Mouse (Mus musculus): Measurements from ENCODE around the gene BC025920. TPM values are rescaled to one million over a fixed set of nuclear protein-coding genes. Genes with fewer than 3 reads are reported as not detected.

Gene BC025920
- total RNA-seq (2023), result 2.7 to 4.5 TPM (median 3.1 TPM) in 4 replicates

GRCm38 (mm10) chr10:81605974-81606751, at the start of gene BC025920:
Gene BC025920 (plus strand): TSS chr10:81606270.

GRCm38 (mm10) chr10:81559163-81559626, 46.9 kb upstream of the BC025920 start, which contains the start of gene Aes:
Gene Aes (plus strand): TSS chr10:81559488.

GRCm38 (mm10) chr10:81574081-81575056, 31.7 kb upstream of the BC025920 start, which contains the start of gene Tle2:
Gene Tle2 (plus strand): TSS chr10:81574561.

GRCm38 (mm10) chr10:81600738-81601203, 5.3 kb upstream of the BC025920 start, which contains the start of gene Tle6:
Gene Tle6 (minus strand): TSS chr10:81601073.

GRCm38 (mm10) chr10:81626994-81627835, 21.1 kb downstream of the BC025920 start, which contains the start of gene Sirt6:
Gene Sirt6 (minus strand): TSS chr10:81627797.

GRCm38 (mm10) chr10:81628390-81628789, 22.3 kb downstream of the BC025920 start, which contains the start of gene Ankrd24:
Gene Ankrd24 (plus strand): TSS chr10:81628540.

GRCm38 (mm10) chr10:81648803-81649775, 43.0 kb downstream of the BC025920 start, which contains the start of gene Gm10778:
Gene Gm10778 (plus strand): TSS chr10:81649059.

Other genes starting within 250 kb of the BC025920 start
- gene Mfsd12, start 248.8 kb upstream of the BC025920 start, total RNA-seq (2023), result 8.7 to 13.6 TPM (median 9.9 TPM) in 4 replicates
- gene 4930404N11Rik, start 240.5 kb upstream of the BC025920 start, total RNA-seq (2023), result 5.0 to 8.0 TPM (median 6.8 TPM) in 4 replicates
- gene Fzr1, start 227.8 kb upstream of the BC025920 start, total RNA-seq (2023), result 41.9 to 52.4 TPM (median 51.6 TPM) in 4 replicates
- 37.0 to 49.1 TPM (median 44.0 TPM) in 4 replicates for gene Dohh, start 221.8 kb upstream of the BC025920 start, total RNA-seq (2023)
- gene Gm48551, start 221.8 kb upstream of the BC025920 start, total RNA-seq (2023), result 1.4 to 3.0 TPM (median 2.2 TPM) in 4 replicates
- gene Gm48552, start 217.3 kb upstream of the BC025920 start, total RNA-seq (2023), result 2.3 to 8.8 TPM (median 6.4 TPM) in 4 replicates
- gene Smim24, start 213.2 kb upstream of the BC025920 start, total RNA-seq (2023), result 4.3 to 8.4 TPM (median 7.4 TPM) in 4 replicates
- gene Nfic, start 150.6 kb upstream of the BC025920 start, total RNA-seq (2023), result 18.3 to 24.4 TPM (median 19.5 TPM) in 4 replicates
- gene Celf5, start 123.6 kb upstream of the BC025920 start, total RNA-seq (2023), result not detected in 4 replicates
- gene Ncln, start 109.9 kb upstream of the BC025920 start, total RNA-seq (2023), result 99.6 to 113 TPM (median 106 TPM) in 4 replicates
- 48.2 to 59.1 TPM (median 54.6 TPM) in 4 replicates for gene S1pr4, start 106.1 kb upstream of the BC025920 start, total RNA-seq (2023)
- 5.1 to 6.6 TPM (median 5.9 TPM) in 4 replicates for gene Gna15, start 82.0 kb upstream of the BC025920 start, total RNA-seq (2023)
- gene Gna11, start 61.1 kb upstream of the BC025920 start, total RNA-seq (2023), result 24.1 to 34.4 TPM (median 29.1 TPM) in 4 replicates
- gene Aes, start 46.8 kb upstream of the BC025920 start, total RNA-seq (2023), result 294 to 321 TPM (median 315 TPM) in 4 replicates
- 2.8 to 6.0 TPM (median 4.1 TPM) in 4 replicates for gene Tle2, start 31.7 kb upstream of the BC025920 start, total RNA-seq (2023)
- gene Tle6, start 5.2 kb upstream of the BC025920 start, total RNA-seq (2023), result 2.2 to 2.5 TPM in 2 of 4 replicates, not detected in the others
- gene Sirt6, start 21.5 kb downstream of the BC025920 start, total RNA-seq (2023), result 18.6 to 23.1 TPM (median 19.3 TPM) in 4 replicates
- gene Ankrd24, start 22.3 kb downstream of the BC025920 start, total RNA-seq (2023), result 1.1 to 3.1 TPM (median 1.5 TPM) in 4 replicates
- 1.2 to 2.7 TPM (median 2.2 TPM) in 4 replicates for gene Gm10778, start 42.8 kb downstream of the BC025920 start, total RNA-seq (2023)
- gene Zfp433, start 98.6 kb downstream of the BC025920 start, total RNA-seq (2023), result 4.7 to 10.9 TPM (median 7.2 TPM) in 4 replicates
- 6.1 to 10.3 TPM (median 8.4 TPM) in 4 replicates for gene Gm3055, start 164.9 kb downstream of the BC025920 start, total RNA-seq (2023)
- 1.4 to 2.6 TPM (median 2.2 TPM) in 4 replicates for gene Gm4767, start 205.9 kb downstream of the BC025920 start, total RNA-seq (2023)